Mouse (Mus musculus) heart, adult 2 months (tissue): ENCODE results near the gene Baz2b. TPM values are rescaled to one million over a fixed set of nuclear protein-coding genes. Genes with fewer than 3 reads are reported as not detected.

Experiments
- DNase-seq, 2 experiments: peaks; one replicate each; pipeline ENCODE4 v3.0.0; 2021
- H3K27ac ChIP-seq: fragments of 200-600 bp; 2 replicates; pipeline ENCODE4 v1.8.1; 2022
- H3K27me3 ChIP-seq: fragments of 200-500 bp; 2 replicates; pipeline ENCODE4 v1.6.1; 2012; ENCODE audit warnings: mild to moderate bottlenecking, low read length, inconsistent platforms, mixed read lengths; ENCODE audit not compliant: control insufficient read depth, insufficient read depth
- H3K36me3 ChIP-seq: fragments of 200-500 bp; 2 replicates; pipeline ENCODE4 v1.6.1; 2012; ENCODE audit warnings: low read length, inconsistent platforms; ENCODE audit not compliant: control insufficient read depth, insufficient read depth
- H3K4me1 ChIP-seq: fragments of 200-500 bp; 2 replicates; pipeline ENCODE4 v1.6.1; 2011; ENCODE audit warnings: low read length; ENCODE audit not compliant: control insufficient read depth, insufficient read depth
- H3K4me3 ChIP-seq: fragments of 200-600 bp; 2 replicates; pipeline ENCODE4 v1.8.1; 2022
- H3K79me2 ChIP-seq: fragments of 200-500 bp; replicated peaks from 2 replicates; pipeline ENCODE4 v1.6.1; 2012; ENCODE audit warnings: mild to moderate bottlenecking, inconsistent platforms, low read length, moderate library complexity, mixed read lengths; ENCODE audit not compliant: control insufficient read depth, insufficient read depth
- H3K9ac ChIP-seq: fragments of 200-500 bp; 2 replicates; pipeline ENCODE4 v1.6.1; 2012; ENCODE audit warnings: low read depth, mild to moderate bottlenecking, control low read depth, inconsistent platforms, low read length, mixed read lengths
- CTCF ChIP-seq: fragments of 200-600 bp; IDR thresholded peaks from 2 replicates; pipeline ENCODE4 v1.8.1; 2022; ENCODE audit warnings: antibody characterized with exemption, mild to moderate bottlenecking, moderate library complexity
- EP300 ChIP-seq: fragments of 200-500 bp; IDR thresholded peaks from 2 replicates; pipeline ENCODE4 v1.6.1; 2011; ENCODE audit warnings: low read depth, low read length, control low read depth; ENCODE audit not compliant: insufficient read depth
- POLR2A ChIP-seq: fragments of 200-500 bp; IDR thresholded peaks from 2 replicates; pipeline ENCODE4 v1.6.1; 2011; ENCODE audit warnings: mild to moderate bottlenecking, low read depth, low read length, control low read depth; ENCODE audit not compliant: insufficient read depth
- WGBS: fragments of 180-500 bp; shearing (Covaris S2); methylation state at CpG from one replicate; pipeline ENCODE4 v1.1.7; 2018; 5-methylcytosine and 5-hydroxymethylcytosine counted together
- intact Hi-C: fragments of 180-260 bp; cut with DNase I; formaldehyde crosslinking; loops from one replicate; pipeline ENCODE4 v1.15.1; 2025
- polyA plus RNA-seq: library from polyadenylated mRNA; depleted of rRNA; stranded (reverse); fragments of >200 nt; gene quantifications from 2 replicates; pipeline ENCODE4 v1.2.3, GENCODE M21; 2012
- total RNA-seq, 2 experiments: library from RNA; stranded (reverse); gene quantifications; 2 replicates each; pipeline ENCODE4 v1.2.3; 2021

Baz2b gene
- total and polyA plus RNA-seq, 3 experiments = 12.8 to 39.5 (median 39.5) TPM

DNA sequence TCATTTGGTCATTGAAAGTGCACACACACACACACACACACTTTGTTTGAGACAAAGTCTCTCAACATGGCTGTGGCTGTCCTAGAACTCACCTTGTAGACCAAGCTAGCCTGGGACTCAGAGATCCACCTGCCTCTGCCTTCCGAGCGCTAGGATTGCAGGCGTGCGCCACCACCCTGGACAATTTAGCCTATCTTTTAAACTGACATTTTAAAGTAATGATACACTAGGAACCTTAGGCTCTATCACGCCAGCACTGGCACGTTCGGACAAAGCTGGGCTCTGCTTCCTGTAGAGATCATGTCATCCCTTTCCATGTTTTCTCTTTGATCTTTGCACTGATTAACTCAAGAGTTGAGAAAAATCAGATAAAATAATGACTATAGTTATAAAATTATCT lies 81.0 kb downstream of the Baz2b start:
- H3K79me2 ChIP-seq = no peaks in the 10 kb centered on the region
- 94% methylated on average over 7 of the region's 7 CpGs for WGBS
- H3K4me3 ChIP-seq = no peak overlapping the region
- H3K27ac ChIP-seq = no peak overlapping the region
- H3K9ac ChIP-seq = no peak overlapping the region
- no peak for DNase-seq
- H3K36me3 ChIP-seq = no peaks in the 10 kb centered on the region
- H3K27me3 ChIP-seq = no peaks in the 10 kb centered on the region
- H3K4me1 ChIP-seq = peaks cover 2% of the 10 kb centered on the region
- intact Hi-C loops = loop anchor here (5.0 to 10.0 kb wide), 2 partner anchors 161 to 514 kb away; partner anchors contain the start of gene Tanc1
- TF ChIP-seq CTCF = no peak
- no peak for TF ChIP-seq POLR2A
- no peak for TF ChIP-seq EP300

DNA sequence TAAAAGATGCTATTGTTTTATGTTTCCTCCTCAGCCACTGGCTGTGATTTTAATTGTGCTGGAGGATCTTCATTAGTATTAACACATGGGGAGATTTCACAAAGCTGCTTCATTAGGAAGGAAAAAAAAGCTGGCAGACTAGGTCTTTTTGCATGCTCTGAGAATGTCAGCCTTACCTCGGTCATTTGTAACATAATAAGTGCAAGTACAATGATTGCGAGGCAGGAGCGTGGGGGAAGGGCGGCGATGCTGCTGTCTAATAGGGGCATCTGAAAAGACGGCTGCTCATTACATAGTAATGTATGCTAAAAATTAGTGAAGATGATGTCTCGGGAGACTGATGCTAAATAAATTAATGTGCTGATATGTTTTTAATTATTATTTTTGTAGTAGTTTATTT lies 82.8 kb downstream of the Baz2b start:
- Histone ChIP-seq H3K79me2 (peaks cover 2% of the 10 kb centered on the region; the same call in 1 of the 2 replicates), H3K9ac (no peak overlapping the region; the same call in 1 of the 2 replicates), H3K27ac (peak overlapping the region; percentile 99; the same call in 1 of the 2 replicates), H3K4me3 (no peak overlapping the region), H3K27me3 (no peaks in the 10 kb centered on the region), H3K36me3 (peaks cover 5% of the 10 kb centered on the region), H3K4me1 (peaks cover 4% of the 10 kb centered on the region)
- intact Hi-C loops = loop anchor here (5.0 to 10.0 kb wide), 2 partner anchors 160 to 512 kb away; partner anchors contain the start of gene Tanc1
- WGBS = 48% methylated on average over 7 of the region's 7 CpGs
- DNase-seq = no peak
- TF ChIP-seq CTCF = no peak
- no peak for TF ChIP-seq POLR2A
- no peak for TF ChIP-seq EP300

DNA sequence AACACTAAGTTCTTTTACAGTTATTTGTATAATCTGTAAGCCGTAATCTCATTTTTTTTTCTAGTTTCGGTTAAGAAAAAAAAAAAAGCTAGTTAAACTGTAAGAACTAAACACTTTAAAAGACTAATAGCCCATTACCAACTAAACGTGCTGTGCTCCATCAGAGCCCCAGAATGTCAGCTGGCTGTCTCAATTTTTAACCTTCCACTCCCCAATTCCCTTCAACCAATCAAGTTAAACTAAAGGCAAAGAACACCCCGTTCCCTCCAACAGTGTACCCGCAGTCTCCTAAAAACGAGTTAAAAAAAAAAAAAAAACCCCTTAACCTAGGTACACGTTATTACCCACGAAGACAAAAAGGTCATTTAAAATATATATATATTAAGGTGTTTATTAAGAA lies 83.3 kb downstream of the Baz2b start:
- DNase-seq = no peak

DNA sequence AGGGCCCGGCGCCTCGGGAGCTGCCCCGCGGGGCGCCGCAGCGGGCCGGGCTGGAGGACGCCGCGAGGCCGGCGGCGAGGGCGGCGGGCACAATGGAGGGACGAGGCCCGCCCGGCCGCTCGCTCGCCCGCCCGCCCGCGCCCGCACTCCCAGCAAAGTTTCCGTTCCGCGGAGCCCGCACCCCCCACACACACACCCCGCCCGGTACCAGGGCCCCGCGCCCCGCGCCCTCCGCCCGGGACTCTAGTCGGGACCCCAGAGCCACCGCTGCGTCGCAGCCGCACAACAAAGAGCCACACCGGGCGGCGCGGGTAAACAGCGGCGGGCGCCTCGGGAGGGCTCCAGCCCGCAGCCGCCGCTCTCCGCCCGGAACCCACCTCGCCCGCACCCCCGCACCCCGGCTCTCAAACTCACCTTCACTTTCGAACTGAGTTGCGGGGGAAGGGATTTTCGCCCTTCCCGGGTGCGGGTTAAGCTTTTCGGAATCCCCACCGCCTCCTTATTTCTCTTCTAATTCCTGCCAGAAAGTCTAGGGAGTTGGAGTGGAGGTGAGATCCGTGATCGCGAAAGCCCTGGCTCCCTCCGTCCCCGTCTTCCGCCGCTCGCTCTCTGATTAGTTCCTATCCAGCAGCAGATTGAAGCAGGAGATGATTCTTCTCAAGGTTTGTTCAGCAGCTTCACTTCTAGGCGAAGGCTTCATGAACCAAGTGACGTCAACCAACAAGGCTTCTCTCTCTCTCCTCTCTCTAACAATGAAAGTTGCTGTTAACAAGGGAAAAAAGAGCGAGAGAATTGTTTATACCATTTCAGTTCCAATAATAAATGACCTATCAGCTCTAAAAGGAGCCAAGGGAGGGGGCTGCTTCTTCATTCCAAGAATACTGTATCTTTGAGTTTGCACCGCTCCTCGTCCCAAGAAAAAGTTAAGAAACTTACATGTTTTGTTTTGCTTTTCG lies 84.3 kb downstream of the Baz2b start:
- H3K36me3 ChIP-seq = peaks cover 16% of the 10 kb centered on the region
- peaks cover 4% of the 10 kb centered on the region for H3K79me2 ChIP-seq
- TF ChIP-seq CTCF = no peak
- TF ChIP-seq EP300 = no peak
- peak; percentile 83 for TF ChIP-seq POLR2A
- peak; percentile 80 to 84 for DNase-seq
- H3K4me1 ChIP-seq = peaks cover 7% of the 10 kb centered on the region
- peak overlapping the region; percentile 99 for H3K27ac ChIP-seq
- peak overlapping the region; percentile 90 for H3K4me3 ChIP-seq
- under 1% methylated on average over 66 of the region's 83 CpGs for WGBS
- intact Hi-C loops = loop anchor here (2.0 to 10.0 kb wide), 5 partner anchors 77 to 511 kb away; partner anchors contain the start of genes Baz2b, March7 and Tanc1
- no peaks in the 10 kb centered on the region for H3K27me3 ChIP-seq
- peak overlapping the region; percentile 100 for H3K9ac ChIP-seq

More for the DNA sequence above, 83.3 kb downstream of the Baz2b start:
- peaks cover 5% of the 10 kb centered on the region for H3K4me1 ChIP-seq
- peak overlapping the region; percentile 99 for H3K27ac ChIP-seq
- H3K9ac ChIP-seq = peak overlapping the region; percentile 60; the same call in 1 of the 2 replicates
- WGBS = 11% methylated on average over 8 of the region's 8 CpGs
- H3K79me2 ChIP-seq = peaks cover 4% of the 10 kb centered on the region
- H3K27me3 ChIP-seq = no peaks in the 10 kb centered on the region
- H3K4me3 ChIP-seq = peak overlapping the region; percentile 90
- TF ChIP-seq EP300 (no peak), CTCF (no peak), POLR2A (no peak)
- H3K36me3 ChIP-seq = peaks cover 8% of the 10 kb centered on the region
- intact Hi-C loops = loop anchor here (5.0 to 10.0 kb wide), 2 partner anchors 159 to 511 kb away; partner anchors contain the start of gene Tanc1

DNA sequence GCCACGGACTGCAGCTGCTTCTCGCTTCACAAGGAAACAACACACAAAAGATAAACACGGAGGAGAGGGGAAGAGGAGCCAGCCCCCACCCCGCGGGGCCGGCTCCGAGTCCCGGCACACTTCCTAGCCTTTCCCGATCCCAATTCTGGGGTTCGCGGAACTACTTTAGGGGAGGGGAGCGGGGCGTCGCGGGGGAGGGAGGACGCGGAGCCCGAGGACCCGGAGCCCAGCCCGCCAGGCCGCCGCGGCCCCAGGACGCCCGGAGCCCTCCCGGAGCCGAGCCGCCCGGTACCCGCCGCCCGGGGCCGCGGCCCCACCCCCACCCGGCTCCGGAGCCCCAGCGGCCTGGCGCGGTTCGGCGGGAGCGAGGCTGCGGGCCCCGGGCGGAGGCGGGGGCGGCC lies 85.0 kb downstream of the Baz2b start:
- WGBS = 5% methylated on average over 42 of the region's 47 CpGs
- peak overlapping the region; percentile 71 for H3K4me3 ChIP-seq
- peak in 1 of 2 experiments; percentile 81 for DNase-seq

More for the DNA sequence above, 85.0 kb downstream of the Baz2b start:
- no peaks in the 10 kb centered on the region for H3K27me3 ChIP-seq
- H3K9ac ChIP-seq = peak overlapping the region; percentile 100
- H3K36me3 ChIP-seq = peaks cover 19% of the 10 kb centered on the region
- H3K79me2 ChIP-seq = peaks cover 6% of the 10 kb centered on the region
- TF ChIP-seq EP300 (no peak), CTCF (no peak), POLR2A (0 out of 2 replicates have a peak, but pooled peaks have one; percentile 30)
- H3K4me1 ChIP-seq = peaks cover 10% of the 10 kb centered on the region
- H3K27ac ChIP-seq = peak overlapping the region; percentile 97
- intact Hi-C loops = loop anchor here (2.0 to 10.0 kb wide), 6 partner anchors 37 to 510 kb away; partner anchors contain the start of genes Baz2b, March7 and Tanc1
